Mouse (Mus musculus): Measurements from ENCODE around the gene Pdxp. TPM values are rescaled to one million over a fixed set of nuclear protein-coding genes. Genes with fewer than 3 reads are reported as not detected.

The Pdxp gene
- polyA plus RNA-seq, 1 experiment from 2014 or later, result 15.0 TPM

GRCm38 (mm10) chr15:78955663-78956062 lies 41.9 kb downstream of the Pdxp start:
- WGBS, result 76% methylated on average over 3 of the region's 3 CpGs
- H3K4me3 ChIP-seq (replicated peaks), result no peak overlapping the region
- no peak for ATAC-seq (replicated peaks; ENCODE audit: low FRiP score)
- H3K4me1 ChIP-seq, result peaks cover 20% of the 10 kb centered on the region
- no peaks in the 10 kb centered on the region for H3K9me3 ChIP-seq (replicated peaks)
- H3K27me3 ChIP-seq, result no peaks in the 10 kb centered on the region
- H3K9ac ChIP-seq, result no peak overlapping the region
- H3K4me2 ChIP-seq, result no peak overlapping the region
- H3K36me3 ChIP-seq, result peaks cover 11% of the 10 kb centered on the region
- no peak overlapping the region for H3K27ac ChIP-seq

GRCm38 (mm10) chr15:78956351-78956750 lies 42.6 kb downstream of the Pdxp start:
- WGBS, result 75% methylated on average over 4 of the region's 4 CpGs
- H3K27me3 ChIP-seq, result no peaks in the 10 kb centered on the region
- no peak for ATAC-seq (replicated peaks; ENCODE audit: low FRiP score)
- H3K9ac ChIP-seq, result no peak overlapping the region
- H3K4me1 ChIP-seq, result peaks cover 20% of the 10 kb centered on the region
- no peak overlapping the region for H3K4me2 ChIP-seq
- H3K4me3 ChIP-seq (replicated peaks), result no peak overlapping the region
- H3K36me3 ChIP-seq, result peaks cover 14% of the 10 kb centered on the region
- no peaks in the 10 kb centered on the region for H3K9me3 ChIP-seq (replicated peaks)
- peak overlapping the region; percentile 70; the same call in 1 of the 2 replicates for H3K27ac ChIP-seq

- Histone ChIP-seq H3K27me3 (no peaks in the 10 kb centered on the region), H3K4me1 (peaks cover 20% of the 10 kb centered on the region), H3K9ac (no peak overlapping the region), H3K9me3 (replicated peaks) (no peaks in the 10 kb centered on the region), H3K4me2 (peak overlapping the region; percentile 44), H3K36me3 (peaks cover 14% of the 10 kb centered on the region), H3K27ac (peak overlapping the region; percentile 70), H3K4me3 (replicated peaks) (0 out of 2 replicates have a peak overlapping the region, but pooled peaks have one; percentile 16)
- ATAC-seq (replicated peaks; ENCODE audit: low FRiP score), result peak; percentile 41; the same call in 1 of the 2 replicates
- 27% methylated on average over 15 of the region's 15 CpGs for WGBS
Measured at GRCm38 (mm10) chr15:78957021-78957420, 43.3 kb downstream of the Pdxp start.

GRCm38 (mm10) chr15:78959537-78959936 lies 45.8 kb downstream of the Pdxp start:
- 87% methylated on average over 11 of the region's 11 CpGs for WGBS
- H3K4me2 ChIP-seq, result no peak overlapping the region

GRCm38 (mm10) chr15:78960088-78960487 lies 46.4 kb downstream of the Pdxp start:
- 81% methylated on average over 4 of the region's 4 CpGs for WGBS
- no peak for ATAC-seq (replicated peaks; ENCODE audit: low FRiP score)
- H3K9me3 ChIP-seq (replicated peaks), result no peaks in the 10 kb centered on the region
- H3K9ac ChIP-seq, result no peak overlapping the region
- peaks cover 22% of the 10 kb centered on the region for H3K4me1 ChIP-seq
- no peak overlapping the region for H3K4me3 ChIP-seq (replicated peaks)
- H3K27me3 ChIP-seq, result no peaks in the 10 kb centered on the region
- peaks cover 14% of the 10 kb centered on the region for H3K36me3 ChIP-seq
- no peak overlapping the region for H3K4me2 ChIP-seq
- H3K27ac ChIP-seq, result no peak overlapping the region

More at GRCm38 (mm10) chr15:78959537-78959936, 45.8 kb downstream of the Pdxp start:
- ATAC-seq (replicated peaks; ENCODE audit: low FRiP score), result no peak
- Histone ChIP-seq H3K27me3 (no peaks in the 10 kb centered on the region), H3K9me3 (replicated peaks) (no peaks in the 10 kb centered on the region), H3K9ac (no peak overlapping the region), H3K4me3 (replicated peaks) (no peak overlapping the region), H3K4me1 (peaks cover 22% of the 10 kb centered on the region), H3K27ac (no peak overlapping the region), H3K36me3 (peaks cover 14% of the 10 kb centered on the region)

- Histone ChIP-seq H3K9ac (no peak overlapping the region), H3K9me3 (replicated peaks) (no peaks in the 10 kb centered on the region), H3K4me3 (replicated peaks) (no peak overlapping the region), H3K27me3 (no peaks in the 10 kb centered on the region), H3K4me1 (peaks cover 6% of the 10 kb centered on the region; the same call in 1 of the 2 replicates), H3K4me2 (no peak overlapping the region), H3K36me3 (peaks cover 18% of the 10 kb centered on the region), H3K27ac (no peak overlapping the region)
- 23% methylated on average over 2 of the region's 2 CpGs for WGBS
- ATAC-seq (replicated peaks; ENCODE audit: low FRiP score), result peak; percentile 64
Measured at GRCm38 (mm10) chr15:78962885-78963284, 49.2 kb downstream of the Pdxp start.

Small RNA genes within 50 kb of the gene (microRNA-seq; reads per million reads assigned to microRNA genes)
- gene Mir6955, result not detected

Other genes with a start within 250 kb of the Pdxp start
- gene Elfn2, start 195.1 kb upstream of the Pdxp start, polyA plus RNA-seq (2015; fragmentation: Nextera tagmentation; extraction: Ambion mirVana), result 0.04 TPM in 1 of 2 replicates, not detected in the other
- gene Mfng, start 140.4 kb upstream of the Pdxp start, polyA plus RNA-seq (2015; fragmentation: Nextera tagmentation; extraction: Ambion mirVana), result 25.4 and 25.6 TPM in 2 replicates
- 9.1 and 9.5 TPM in 2 replicates for gene Card10, start 110.9 kb upstream of the Pdxp start, polyA plus RNA-seq (2015; fragmentation: Nextera tagmentation; extraction: Ambion mirVana)
- gene Cdc42ep1, start 71.3 kb upstream of the Pdxp start, polyA plus RNA-seq (2015; fragmentation: Nextera tagmentation; extraction: Ambion mirVana), result 46.2 and 51.1 TPM in 2 replicates
- 0.60 and 1.8 TPM in 2 replicates for gene Lgals2, start 58.4 kb upstream of the Pdxp start, polyA plus RNA-seq (2015; fragmentation: Nextera tagmentation; extraction: Ambion mirVana)
- 49.5 and 55.5 TPM in 2 replicates for gene Gga1, start 36.7 kb upstream of the Pdxp start, polyA plus RNA-seq (2015; fragmentation: Nextera tagmentation; extraction: Ambion mirVana)
- gene Gm49510, start 14.3 kb upstream of the Pdxp start, polyA plus RNA-seq (2015; fragmentation: Nextera tagmentation; extraction: Ambion mirVana), result 0.14 and 0.60 TPM in 2 replicates
- gene Sh3bp1, start 14.2 kb upstream of the Pdxp start, polyA plus RNA-seq (2015; fragmentation: Nextera tagmentation; extraction: Ambion mirVana), result 34.4 and 41.6 TPM in 2 replicates
- 761 and 838 TPM in 2 replicates for gene Lgals1, start 12.8 kb downstream of the Pdxp start, polyA plus RNA-seq (2015; fragmentation: Nextera tagmentation; extraction: Ambion mirVana)
- gene Nol12, start 21.0 kb downstream of the Pdxp start, polyA plus RNA-seq (2015; fragmentation: Nextera tagmentation; extraction: Ambion mirVana), result 54.6 and 58.9 TPM in 2 replicates
- gene Triobp, start 33.8 kb downstream of the Pdxp start, polyA plus RNA-seq (2015; fragmentation: Nextera tagmentation; extraction: Ambion mirVana), result 62.9 and 66.6 TPM in 2 replicates
- gene H1f0, start 114.5 kb downstream of the Pdxp start, polyA plus RNA-seq (2015; fragmentation: Nextera tagmentation; extraction: Ambion mirVana), result 513 and 545 TPM in 2 replicates
- 0.12 and 0.30 TPM in 2 replicates for gene Galr3, start 128.0 kb downstream of the Pdxp start, polyA plus RNA-seq (2015; fragmentation: Nextera tagmentation; extraction: Ambion mirVana)
- 47.7 and 56.3 TPM in 2 replicates for gene Ankrd54, start 149.0 kb downstream of the Pdxp start, polyA plus RNA-seq (2015; fragmentation: Nextera tagmentation; extraction: Ambion mirVana)
- 243 and 247 TPM in 2 replicates for gene Eif3l, start 161.3 kb downstream of the Pdxp start, polyA plus RNA-seq (2015; fragmentation: Nextera tagmentation; extraction: Ambion mirVana)
- 8.6 and 11.0 TPM in 2 replicates for gene Micall1, start 195.0 kb downstream of the Pdxp start, polyA plus RNA-seq (2015; fragmentation: Nextera tagmentation; extraction: Ambion mirVana)
- gene Polr2f, start 227.1 kb downstream of the Pdxp start, polyA plus RNA-seq (2015; fragmentation: Nextera tagmentation; extraction: Ambion mirVana), result 303 and 317 TPM in 2 replicates
- gene 1700088E04Rik, start 227.3 kb downstream of the Pdxp start, polyA plus RNA-seq (2015; fragmentation: Nextera tagmentation; extraction: Ambion mirVana), result 7.7 and 10.5 TPM in 2 replicates